Mouse (Mus musculus): ENCODE measurements at regions not wholly inside any gene's neighbourhood (a gene's known extent, or its start where the extent isn't known, plus 50 kb on each side); places are given as distances from the start of the nearest gene placed in this dataset.

DNA sequence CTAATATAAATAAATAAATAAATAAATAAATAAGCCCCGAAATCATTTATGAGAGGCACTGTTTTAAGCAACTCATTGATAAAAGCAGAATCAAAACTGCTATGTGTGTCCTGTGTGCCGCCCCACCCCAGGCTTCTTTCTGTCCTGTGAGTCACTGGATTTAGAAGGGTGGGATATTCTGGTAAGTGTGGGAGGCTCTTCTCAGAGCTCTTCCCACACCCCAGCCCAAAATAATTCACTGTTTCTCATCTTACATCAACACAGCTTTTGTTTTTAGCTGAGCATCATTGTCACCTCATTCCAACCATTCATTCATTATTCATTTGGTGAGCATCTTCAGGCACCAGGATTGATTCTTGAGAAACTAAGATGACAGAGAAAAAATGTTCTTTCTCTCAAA, 118.4 kb downstream of the Barx2 start:
- Histone ChIP-seq H3K4me2 (no peak overlapping the region), H3K36me3 (no peaks in the 10 kb centered on the region), H3K9ac (no peak overlapping the region), H3K4me3 (replicated peaks) (no peak overlapping the region), H3K9me3 (no peaks in the 10 kb centered on the region), H3K4me1 (no peaks in the 10 kb centered on the region), H3K27ac (no peak overlapping the region), H3K27me3 (replicated peaks) (no peaks in the 10 kb centered on the region)
- WGBS = 87% methylated on average over 2 of the region's 2 CpGs
- ATAC-seq (ENCODE audit: insufficient read depth, low FRiP score, low read depth) = no peak

- no peak for ATAC-seq (ENCODE audit: insufficient read depth, low FRiP score, low read depth)
- no peak overlapping the region for H3K4me3 ChIP-seq (replicated peaks)
- H3K4me1 ChIP-seq = no peaks in the 10 kb centered on the region
- no peaks in the 10 kb centered on the region for H3K27me3 ChIP-seq (replicated peaks)
- WGBS = 81% methylated on average over 3 of the region's 3 CpGs
- H3K4me2 ChIP-seq = no peak overlapping the region
- no peak overlapping the region for H3K27ac ChIP-seq
- no peaks in the 10 kb centered on the region for H3K36me3 ChIP-seq
- H3K9me3 ChIP-seq = no peaks in the 10 kb centered on the region
- no peak overlapping the region for H3K9ac ChIP-seq
These were observed 137.3 kb downstream of the Barx2 start for GRCm38 (mm10) chr9:31775956-31776355.

DNA sequence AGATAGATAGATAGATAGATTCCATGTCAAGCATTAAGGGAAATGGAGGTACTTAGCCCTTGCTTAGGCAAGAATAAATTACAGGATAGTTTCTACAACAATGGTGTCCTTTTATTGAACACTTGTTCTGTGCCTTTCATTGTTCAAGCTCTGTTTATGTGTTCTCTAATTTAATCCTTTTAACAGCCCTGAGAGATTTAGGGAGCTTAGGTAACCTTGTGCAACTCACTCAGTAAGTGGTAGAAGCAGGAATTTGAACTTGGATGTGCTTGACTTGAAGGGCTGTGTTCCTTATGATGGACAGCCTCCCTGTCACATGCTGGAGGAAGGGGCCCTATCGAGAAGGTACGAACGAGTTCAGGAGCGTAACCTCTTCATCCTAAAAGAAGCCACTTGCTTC, 147.9 kb downstream of the Barx2 start:
- H3K4me1 ChIP-seq = no peaks in the 10 kb centered on the region
- H3K4me3 ChIP-seq (replicated peaks) = no peak overlapping the region
- H3K27me3 ChIP-seq (replicated peaks) = no peaks in the 10 kb centered on the region
- H3K9ac ChIP-seq = no peak overlapping the region
- no peak for ATAC-seq (ENCODE audit: insufficient read depth, low FRiP score, low read depth)
- H3K4me2 ChIP-seq = no peak overlapping the region
- H3K36me3 ChIP-seq = no peaks in the 10 kb centered on the region
- 83% methylated on average over 4 of the region's 4 CpGs for WGBS
- no peak overlapping the region for H3K27ac ChIP-seq
- no peaks in the 10 kb centered on the region for H3K9me3 ChIP-seq

GRCm38 (mm10) chr9:31757894-31758561, 155.2 kb downstream of the Barx2 start:
- H3K27ac ChIP-seq = no peak overlapping the region
- no peak overlapping the region for H3K4me2 ChIP-seq
- WGBS = 64% methylated on average over 6 of the region's 6 CpGs
- no peak overlapping the region for H3K4me3 ChIP-seq (replicated peaks)
- no peaks in the 10 kb centered on the region for H3K4me1 ChIP-seq
- H3K9me3 ChIP-seq = no peaks in the 10 kb centered on the region
- no peak overlapping the region for H3K9ac ChIP-seq
- no peaks in the 10 kb centered on the region for H3K27me3 ChIP-seq (replicated peaks)
- H3K36me3 ChIP-seq = no peaks in the 10 kb centered on the region
- ATAC-seq (ENCODE audit: insufficient read depth, low FRiP score, low read depth) = no peak

DNA sequence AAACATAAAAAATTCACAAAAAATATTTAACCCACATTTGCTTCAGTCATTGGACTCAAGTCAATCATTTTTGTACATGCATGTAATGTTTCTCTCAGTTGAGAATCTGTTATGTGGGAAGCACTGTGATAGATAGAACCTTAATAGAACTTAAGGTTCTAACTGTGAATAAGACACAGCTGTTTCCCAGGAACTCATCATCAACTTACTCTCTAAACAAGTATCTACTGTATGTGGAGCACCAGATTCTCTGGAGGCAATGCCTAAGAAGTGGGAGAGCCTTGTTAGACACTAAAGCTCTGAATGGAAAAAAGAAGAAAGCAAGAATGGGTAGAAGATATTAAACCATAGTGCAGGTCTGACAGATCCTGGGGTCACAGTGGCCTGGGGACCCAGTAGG, 182.8 kb downstream of the Barx2 start:
- Histone ChIP-seq H3K9me3 (no peaks in the 10 kb centered on the region), H3K4me2 (no peak overlapping the region), H3K9ac (no peak overlapping the region), H3K4me1 (no peaks in the 10 kb centered on the region), H3K36me3 (no peaks in the 10 kb centered on the region), H3K27ac (no peak overlapping the region), H3K4me3 (replicated peaks) (no peak overlapping the region), H3K27me3 (replicated peaks) (no peaks in the 10 kb centered on the region)
- no peak for ATAC-seq (ENCODE audit: insufficient read depth, low FRiP score, low read depth)

- Histone ChIP-seq H3K4me1 (no peaks in the 10 kb centered on the region), H3K4me3 (replicated peaks) (no peak overlapping the region), H3K36me3 (no peaks in the 10 kb centered on the region), H3K9ac (no peak overlapping the region), H3K9me3 (no peaks in the 10 kb centered on the region), H3K27me3 (replicated peaks) (no peaks in the 10 kb centered on the region), H3K4me2 (no peak overlapping the region), H3K27ac (no peak overlapping the region)
- no peak for ATAC-seq (ENCODE audit: insufficient read depth, low FRiP score, low read depth)
- WGBS = 68% methylated on average over 6 of the region's 6 CpGs
These were observed 194.0 kb downstream of the Barx2 start for GRCm38 (mm10) chr9:31719309-31719708.

DNA sequence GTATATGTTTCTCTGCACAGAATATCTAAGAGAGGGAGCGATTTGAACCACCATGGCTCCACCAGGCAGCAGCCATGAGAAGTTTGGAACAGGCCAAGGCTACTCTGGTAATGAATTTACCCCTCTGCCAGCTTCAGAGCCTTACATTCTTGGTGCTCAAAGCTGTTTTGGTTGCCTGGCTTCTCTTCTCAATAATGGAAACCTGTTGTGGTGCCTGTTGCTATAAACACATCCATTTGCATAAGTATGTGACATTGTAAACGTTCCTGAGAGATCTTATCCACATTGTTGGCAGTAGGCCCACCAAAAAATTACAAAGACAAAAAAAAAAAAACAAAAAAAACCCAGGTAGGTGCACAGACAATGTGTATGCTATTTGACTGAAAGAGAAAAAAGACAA, 203.2 kb downstream of the Barx2 start:
- Histone ChIP-seq H3K27me3 (replicated peaks) (no peaks in the 10 kb centered on the region), H3K27ac (no peak overlapping the region), H3K9ac (no peak overlapping the region), H3K9me3 (no peaks in the 10 kb centered on the region), H3K36me3 (no peaks in the 10 kb centered on the region), H3K4me3 (replicated peaks) (no peak overlapping the region), H3K4me1 (no peaks in the 10 kb centered on the region), H3K4me2 (no peak overlapping the region)
- 62% methylated on average over 2 of the region's 2 CpGs for WGBS
- no peak for ATAC-seq (ENCODE audit: insufficient read depth, low FRiP score, low read depth)

DNA sequence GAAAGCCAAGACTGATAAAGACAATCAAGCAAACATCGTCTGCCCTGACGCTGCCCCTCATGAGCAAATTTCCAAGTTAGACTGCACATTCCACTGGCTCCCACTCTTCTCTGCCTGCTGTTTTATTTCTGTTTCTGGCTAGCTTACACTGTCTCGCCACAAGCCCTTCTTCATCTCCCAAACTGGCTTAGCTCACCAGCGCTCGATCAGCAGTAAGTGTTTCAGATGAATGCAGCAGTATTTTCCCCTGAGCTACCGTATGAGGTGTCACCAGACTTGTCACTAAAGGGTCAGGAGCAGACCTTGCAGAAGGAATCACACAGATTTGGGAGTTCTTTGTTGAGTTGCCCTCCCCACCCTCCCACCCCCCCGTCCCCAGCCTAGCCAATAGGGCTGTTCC, 206.6 kb downstream of the Barx2 start:
- H3K4me3 ChIP-seq (replicated peaks) = no peak overlapping the region
- no peaks in the 10 kb centered on the region for H3K4me1 ChIP-seq
- H3K9me3 ChIP-seq = no peaks in the 10 kb centered on the region
- no peak for ATAC-seq (ENCODE audit: insufficient read depth, low FRiP score, low read depth)
- no peaks in the 10 kb centered on the region for H3K27me3 ChIP-seq (replicated peaks)
- no peak overlapping the region for H3K4me2 ChIP-seq
- no peak overlapping the region for H3K27ac ChIP-seq
- H3K36me3 ChIP-seq = no peaks in the 10 kb centered on the region
- 60% methylated on average over 6 of the region's 7 CpGs for WGBS
- no peak overlapping the region for H3K9ac ChIP-seq

GRCm38 (mm10) chr9:31690921-31691475, 222.3 kb downstream of the Barx2 start:
- WGBS = 78% methylated on average over 7 of the region's 7 CpGs

DNA sequence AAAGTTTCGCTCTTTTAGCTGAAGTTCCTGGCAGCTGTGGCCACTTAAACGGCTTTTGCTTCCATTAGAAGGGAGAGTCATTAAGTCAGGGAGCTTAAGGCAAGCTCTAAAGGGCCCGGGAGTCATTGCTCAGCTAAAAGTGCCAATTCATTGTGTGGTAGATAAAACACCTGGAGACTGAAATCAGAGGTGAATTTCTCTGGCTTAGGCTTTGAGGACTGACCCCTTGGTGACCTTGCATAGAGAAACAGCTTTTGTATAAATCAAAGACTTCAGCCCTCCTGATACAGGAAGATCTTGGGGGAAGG, 224.1 kb upstream of the Tmem45b start:
- H3K9me3 ChIP-seq = no peaks in the 10 kb centered on the region
- peaks cover 20% of the 10 kb centered on the region for H3K4me1 ChIP-seq

More at GRCm38 (mm10) chr9:31690921-31691475, 222.3 kb downstream of the Barx2 start:
- no peak overlapping the region for H3K9ac ChIP-seq
- peaks cover 10% of the 10 kb centered on the region; the same call in 1 of the 2 replicates for H3K4me1 ChIP-seq
- no peak for ATAC-seq (ENCODE audit: insufficient read depth, low FRiP score, low read depth)
- H3K36me3 ChIP-seq = no peaks in the 10 kb centered on the region
- H3K27me3 ChIP-seq (replicated peaks) = no peaks in the 10 kb centered on the region
- H3K9me3 ChIP-seq = no peaks in the 10 kb centered on the region
- no peak overlapping the region for H3K27ac ChIP-seq
- no peak overlapping the region for H3K4me3 ChIP-seq (replicated peaks)
- no peak overlapping the region for H3K4me2 ChIP-seq

DNA sequence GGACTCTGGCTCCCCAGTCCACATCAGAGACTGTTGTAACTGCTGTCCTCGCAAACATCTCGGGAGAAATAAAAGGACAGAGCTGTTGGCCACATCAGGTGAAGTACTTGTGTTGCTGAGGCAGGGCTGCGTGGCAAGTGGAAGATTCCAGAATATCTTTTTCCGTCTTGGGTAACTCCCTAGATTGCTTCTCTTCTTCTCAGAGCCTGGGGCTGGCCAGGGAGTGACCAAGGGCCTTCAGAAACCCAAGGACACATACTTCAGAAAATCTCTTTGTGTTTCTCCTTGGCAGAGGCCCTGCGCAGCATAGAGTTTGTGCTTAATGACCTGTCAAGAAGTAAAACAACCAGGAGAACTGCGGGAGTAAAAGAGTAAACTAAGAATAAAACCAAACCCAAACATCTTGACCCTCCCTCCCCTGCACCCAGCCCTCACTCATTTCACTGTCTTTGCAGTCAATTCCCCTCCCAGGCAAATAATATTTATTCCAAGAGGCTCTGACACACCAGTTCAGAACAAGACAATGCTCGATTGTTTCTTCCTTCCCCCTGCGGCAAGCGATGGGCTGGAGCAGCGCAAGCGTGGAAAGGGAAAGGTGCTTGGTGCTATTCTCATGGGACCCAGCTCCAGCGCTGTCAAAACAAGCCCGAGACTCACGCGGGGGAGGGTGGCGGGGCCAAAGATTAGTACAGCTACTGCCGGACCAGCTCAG, 223.6 kb upstream of the Tmem45b start:
- H3K4me2 ChIP-seq = peak overlapping the region; percentile 50
- no peak overlapping the region for H3K9ac ChIP-seq
- WGBS = 18% methylated on average over 17 of the region's 17 CpGs
- no peaks in the 10 kb centered on the region for H3K9me3 ChIP-seq
- H3K4me1 ChIP-seq = peaks cover 23% of the 10 kb centered on the region
- H3K27ac ChIP-seq = no peak overlapping the region
- no peaks in the 10 kb centered on the region for H3K36me3 ChIP-seq
- H3K4me3 ChIP-seq (replicated peaks) = peak overlapping the region; percentile 23; the same call in 1 of the 2 replicates
- no peaks in the 10 kb centered on the region for H3K27me3 ChIP-seq (replicated peaks)
- ATAC-seq (ENCODE audit: insufficient read depth, low FRiP score, low read depth) = 0 out of 2 replicates have a peak, but pooled peaks have one; percentile 46

More for the DNA sequence above, 224.1 kb upstream of the Tmem45b start:
- no peak for ATAC-seq (ENCODE audit: insufficient read depth, low FRiP score, low read depth)
- Histone ChIP-seq H3K27me3 (replicated peaks) (no peaks in the 10 kb centered on the region), H3K36me3 (no peaks in the 10 kb centered on the region), H3K9ac (no peak overlapping the region), H3K4me2 (peak overlapping the region; percentile 50), H3K27ac (no peak overlapping the region), H3K4me3 (replicated peaks) (peak overlapping the region; percentile 23; the same call in 1 of the 2 replicates)
- 3% methylated on average over 3 of the region's 3 CpGs for WGBS

- no peak for ATAC-seq (ENCODE audit: insufficient read depth, low FRiP score, low read depth)
- H3K4me1 ChIP-seq = peaks cover 23% of the 10 kb centered on the region
- H3K9me3 ChIP-seq = no peaks in the 10 kb centered on the region
- H3K4me3 ChIP-seq (replicated peaks) = no peak overlapping the region
- H3K27ac ChIP-seq = no peak overlapping the region
- H3K4me2 ChIP-seq = no peak overlapping the region
- H3K9ac ChIP-seq = no peak overlapping the region
- H3K36me3 ChIP-seq = no peaks in the 10 kb centered on the region
- H3K27me3 ChIP-seq (replicated peaks) = no peaks in the 10 kb centered on the region
- WGBS = 78% methylated on average over 5 of the region's 5 CpGs
These were observed 222.2 kb upstream of the Tmem45b start for GRCm38 (mm10) chr9:31686466-31686865.

Measured in stomach, embryonic 15.5 days (tissue).